Comparison of ENCODE assay signal across 9 mouse cellular contexts in the genomic region with DNA sequence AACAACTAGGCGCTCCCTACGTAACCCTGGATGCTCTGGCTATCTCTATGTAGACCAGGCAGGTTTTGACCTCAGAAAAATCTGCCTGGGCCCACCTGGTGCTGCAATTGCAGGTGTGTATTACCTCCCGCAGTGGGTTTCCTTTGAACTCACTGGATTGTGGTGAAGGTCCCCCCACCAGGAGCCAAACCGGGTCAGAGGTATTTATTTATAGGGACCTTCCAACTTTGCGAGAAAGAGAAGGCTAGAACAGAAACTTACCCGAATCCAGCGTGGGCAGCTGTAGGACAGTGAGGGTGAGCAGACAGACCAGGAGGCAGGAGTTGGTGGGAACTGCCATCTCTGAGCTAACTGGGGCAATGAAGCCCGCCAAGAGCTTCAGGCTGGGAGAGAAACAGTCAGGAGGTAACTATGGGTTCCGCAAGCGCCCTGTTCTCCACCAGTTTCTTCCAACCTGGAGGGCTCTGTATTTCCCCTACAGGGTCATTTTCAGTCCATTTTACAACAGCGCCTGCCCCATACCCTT. TPM values are rescaled to one million over a fixed set of nuclear protein-coding genes. Genes with fewer than 3 reads are reported as not detected.
DNase-seq lines count a peak whose midpoint lies in the region; ATAC-seq and TF ChIP-seq lines count a peak whose summit lies in the region.
"Had no signal": no experiment of that assay in that cellular context is flagged by ENCODE, and none has a peak within 500 bp of the region (broad histone marks: within the 10 kb centered on the region; RNA-seq: fewer than 3 reads in every experiment).

No protein-coding gene starts in this region.

- no peak for TF ChIP-seq CTCF in E14TG2a.4 (conservative IDR thresholded peaks at IDR 0.05; ENCODE audit: low read length)

- no peaks in the 10 kb centered on the region for H3K9me3 ChIP-seq in E14TG2a.4 (ENCODE audit: low read length)
- no peaks in the 10 kb centered on the region for H3K9me3 ChIP-seq in forebrain, embryonic 15.5 days
- no peaks in the 10 kb centered on the region for H3K9me3 ChIP-seq in liver, embryonic 12.5 days (replicated peaks)
- no peaks in the 10 kb centered on the region for H3K9me3 ChIP-seq in stomach, embryonic 14.5 days (ENCODE audit: control insufficient read depth, low read depth, low read length)

- no peaks in the 10 kb centered on the region for H3K36me3 ChIP-seq in E14TG2a.4 (ENCODE audit: insufficient read depth, low read length)
- no peaks in the 10 kb centered on the region for H3K36me3 ChIP-seq in forebrain, embryonic 15.5 days
- no peaks in the 10 kb centered on the region for H3K36me3 ChIP-seq in liver, embryonic 12.5 days
- H3K36me3 ChIP-seq in stomach, embryonic 14.5 days (ENCODE audit: control insufficient read depth, insufficient read depth, low read length) = no peaks in the 10 kb centered on the region

- no peak for DNase-seq in cerebellum, adult 18-20 months
- no peak for DNase-seq in gastrocnemius, postnatal 10 days
- DNase-seq in frontal cortex, postnatal 36 days (ENCODE audit: low spot score in 2 of 2) = no peak

- peaks cover 20% of the 10 kb centered on the region for H3K27me3 ChIP-seq in E14TG2a.4 (ENCODE audit: insufficient read depth, low read length)
- no peaks in the 10 kb centered on the region for H3K27me3 ChIP-seq in forebrain, embryonic 15.5 days
- no peaks in the 10 kb centered on the region for H3K27me3 ChIP-seq in liver, embryonic 12.5 days (replicated peaks)
- no peaks in the 10 kb centered on the region for H3K27me3 ChIP-seq in stomach, embryonic 14.5 days (ENCODE audit: control insufficient read depth, insufficient read depth, low read length)

- peak; percentile 18; the same call in 1 of the 2 replicates for ATAC-seq in cerebellum, adult (ENCODE audit: insufficient number of reproducible peaks, low FRiP score, low TSS enrichment)
- no peak for ATAC-seq in forebrain, embryonic 15.5 days (replicated peaks)
- ATAC-seq in liver, embryonic 12.5 days = 0 out of 2 replicates have a peak, but pooled peaks have one; percentile 21
- ATAC-seq in stomach, embryonic 14.5 days (ENCODE audit: insufficient number of reproducible peaks, insufficient read depth, low FRiP score, low read depth) = no peak

- H3K4me3 ChIP-seq in E14TG2a.4 (replicated peaks; ENCODE audit: low read length) = peak overlapping the region; percentile 74
- peak overlapping the region; percentile 59 for H3K4me3 ChIP-seq in forebrain, embryonic 15.5 days
- peak overlapping the region; percentile 71 for H3K4me3 ChIP-seq in liver, embryonic 12.5 days
- peak overlapping the region; percentile 56 for H3K4me3 ChIP-seq in stomach, embryonic 14.5 days (ENCODE audit: low read depth, low read length)

- H3K27ac ChIP-seq in forebrain, embryonic 15.5 days (replicated peaks) = no peak overlapping the region
- peak overlapping the region; percentile 89 for H3K27ac ChIP-seq in liver, embryonic 12.5 days
- no peak overlapping the region for H3K27ac ChIP-seq in stomach, embryonic 14.5 days (ENCODE audit: low read length)

- H3K9ac ChIP-seq in forebrain, embryonic 15.5 days (replicated peaks) = peak overlapping the region; percentile 55
- H3K9ac ChIP-seq in liver, embryonic 12.5 days = peak overlapping the region; percentile 81
- peak overlapping the region; percentile 1; the same call in 1 of the 2 replicates for H3K9ac ChIP-seq in stomach, embryonic 14.5 days (replicated peaks; ENCODE audit: low read depth, low read length)

- WGBS in forebrain, embryonic 15.5 days = 7% methylated on average over 11 of the region's 11 CpGs
- 1% methylated on average over 11 of the region's 11 CpGs for WGBS in liver, embryonic 12.5 days (ENCODE audit: insufficient replicate concordance)
- 9% methylated on average over 11 of the region's 11 CpGs for WGBS in stomach, embryonic 14.5 days

- H3K4me2 ChIP-seq in forebrain, embryonic 15.5 days (replicated peaks) = peak overlapping the region; percentile 74
- H3K4me2 ChIP-seq in liver, embryonic 12.5 days = peak overlapping the region; percentile 86
- peak overlapping the region; percentile 62 for H3K4me2 ChIP-seq in stomach, embryonic 14.5 days (replicated peaks; ENCODE audit: low read depth, low read length)

- peaks cover 40% of the 10 kb centered on the region for H3K4me1 ChIP-seq in E14TG2a.4 (replicated peaks; ENCODE audit: low read depth, low read length)
- peaks cover 22% of the 10 kb centered on the region for H3K4me1 ChIP-seq in forebrain, embryonic 15.5 days
- peaks cover 48% of the 10 kb centered on the region for H3K4me1 ChIP-seq in liver, embryonic 12.5 days
- H3K4me1 ChIP-seq in stomach, embryonic 14.5 days (ENCODE audit: control insufficient read depth, insufficient read depth, low read length) = 0 out of 2 replicates have a peak, but pooled peaks cover 3% of the 10 kb centered on the region

RNA-seq across cellular contexts. Expression of gene Btn1a1, which starts 0.8 kb away (rescaled TPM):
- 0.05 and 0.08 TPM in 2 replicates for polyA plus RNA-seq in forebrain, embryonic 15.5 days (2015; fragmentation: Nextera tagmentation; extraction: Ambion mirVana)
- polyA plus RNA-seq in liver, embryonic 12.5 days (2016; fragmentation: Nextera tagmentation; extraction: Ambion mirVana) = 1.9 and 2.5 TPM in 2 replicates
- polyA plus RNA-seq in stomach, embryonic 14.5 days (2014; fragmentation: Nextera tagmentation; extraction: Ambion mirVana) = 0.17 TPM in 1 of 2 replicates, not detected in the other
- not detected for total RNA-seq in gastrocnemius, postnatal 10 days (2021)
- total RNA-seq: heart, postnatal 36 days had no signal

RNA-seq across cellular contexts. Expression of gene Btn2a2, which starts 23.8 kb away (rescaled TPM):
- 0.11 TPM in 1 of 2 replicates, not detected in the other for polyA plus RNA-seq in forebrain, embryonic 15.5 days (2015; fragmentation: Nextera tagmentation; extraction: Ambion mirVana)
- polyA plus RNA-seq in liver, embryonic 12.5 days (2016; fragmentation: Nextera tagmentation; extraction: Ambion mirVana) = 0.07 TPM in 1 of 2 replicates, not detected in the other
- 0.22 and 0.30 TPM in 2 replicates for polyA plus RNA-seq in stomach, embryonic 14.5 days (2014; fragmentation: Nextera tagmentation; extraction: Ambion mirVana)
- under 1 TPM in 1 of 2 experiments, not detected in 1; 0.11 TPM for total RNA-seq in gastrocnemius, postnatal 10 days (2021)
- total RNA-seq: heart, postnatal 36 days had no signal

RNA-seq across cellular contexts. Expression of gene Abt1, which starts 41.2 kb away (rescaled TPM):
- 13.0 and 13.2 TPM in 2 replicates for polyA plus RNA-seq in forebrain, embryonic 15.5 days (2015; fragmentation: Nextera tagmentation; extraction: Ambion mirVana)
- polyA plus RNA-seq in liver, embryonic 12.5 days (2016; fragmentation: Nextera tagmentation; extraction: Ambion mirVana) = 8.8 and 9.6 TPM in 2 replicates
- 12.0 and 12.4 TPM in 2 replicates for polyA plus RNA-seq in stomach, embryonic 14.5 days (2014; fragmentation: Nextera tagmentation; extraction: Ambion mirVana)
- total RNA-seq in gastrocnemius, postnatal 10 days (2021) = 1 to 10 TPM; 4.8 to 5.3 TPM

Comparison
In these comparisons a context has a peak if more than half of its experiments do, and no peak if none do; other contexts are left out.
1. ATAC-seq: peak in cerebellum, adult (single experiment) and liver, embryonic 12.5 days (single experiment); none in forebrain, embryonic 15.5 days (single experiment) and stomach, embryonic 14.5 days (single experiment).
2. H3K9ac ChIP-seq: peak in every context shown above with its lines; median percentile 81 in liver, embryonic 12.5 days; 55 in forebrain, embryonic 15.5 days; 1 in stomach, embryonic 14.5 days.
3. Peak in every context shown above with its lines, with median percentiles within 50 percentile points of each other: H3K4me3 ChIP-seq and H3K4me2 ChIP-seq.